Mouse (Mus musculus) ES-E14 (cell line): ENCODE measurements at regions not wholly inside any gene's neighbourhood (a gene's known extent, or its start where the extent isn't known, plus 50 kb on each side); places are given as distances from the start of the nearest gene placed in this dataset.

Experiments used
- CHD2 ChIP-seq: IDR thresholded peaks from 2 replicates; pipeline ENCODE4 v1.6.1; 2014; ENCODE audit warnings: mild to moderate bottlenecking, low read depth, low read length, inconsistent platforms
- HCFC1 ChIP-seq: IDR thresholded peaks from 2 replicates; pipeline ENCODE4 v1.6.1; 2012; ENCODE audit warnings: low read length, inconsistent platforms, borderline replicate concordance; ENCODE audit not compliant: insufficient read depth
- ZC3H11A ChIP-seq: IDR thresholded peaks from 2 replicates; pipeline ENCODE4 v1.6.1; 2012; ENCODE audit warnings: low read depth, mild to moderate bottlenecking, inconsistent platforms, low read length, borderline replicate concordance
- ZNF384 ChIP-seq: IDR thresholded peaks from 2 replicates; pipeline ENCODE4 v1.6.1; 2012; ENCODE audit warnings: low read depth, low read length, inconsistent platforms

DNA sequence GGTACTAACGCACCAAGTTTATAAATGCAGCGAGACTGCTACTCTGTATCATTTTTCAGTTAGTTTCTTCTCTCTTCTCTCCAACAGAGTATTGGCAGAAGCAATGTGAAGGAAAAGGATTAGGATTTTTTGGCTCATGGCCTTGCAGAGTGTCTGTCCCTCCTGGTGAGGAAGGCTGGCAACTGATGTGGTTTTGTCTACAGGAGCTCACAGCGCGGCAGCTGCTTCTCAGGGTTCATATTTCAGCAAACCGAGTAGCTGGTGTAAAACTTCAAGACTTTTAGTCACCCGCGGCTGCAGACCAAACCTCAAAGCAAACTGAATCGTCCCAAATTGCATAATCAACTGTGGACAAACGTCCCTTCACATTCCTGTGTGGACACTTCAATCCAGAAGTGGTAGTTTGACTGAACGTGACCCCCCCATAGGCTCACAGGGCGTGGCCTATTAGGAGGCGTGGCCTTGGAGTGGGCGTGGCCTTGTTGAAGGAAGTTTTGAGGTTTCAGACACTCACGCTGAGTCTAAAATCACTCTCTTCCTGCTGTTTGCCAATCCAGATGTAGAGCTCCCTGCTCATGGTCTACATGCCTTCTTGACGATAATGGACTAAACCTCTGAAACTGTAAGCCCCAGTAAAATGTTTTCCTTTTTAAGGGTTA is 147.7 kb upstream of the Trpc7 start:
- TF ChIP-seq ZC3H11A = no peak
- TF ChIP-seq CHD2 = no peak
- no peak for TF ChIP-seq HCFC1
- no peak for TF ChIP-seq ZNF384
